Mouse (Mus musculus): ENCODE measurements around the gene Tlcd1. TPM values are rescaled to one million over a fixed set of nuclear protein-coding genes. Genes with fewer than 3 reads are reported as not detected.

Tlcd1 gene
- polyA plus RNA-seq, 1 experiment from 2014 or later = 10.1 TPM

DNA sequence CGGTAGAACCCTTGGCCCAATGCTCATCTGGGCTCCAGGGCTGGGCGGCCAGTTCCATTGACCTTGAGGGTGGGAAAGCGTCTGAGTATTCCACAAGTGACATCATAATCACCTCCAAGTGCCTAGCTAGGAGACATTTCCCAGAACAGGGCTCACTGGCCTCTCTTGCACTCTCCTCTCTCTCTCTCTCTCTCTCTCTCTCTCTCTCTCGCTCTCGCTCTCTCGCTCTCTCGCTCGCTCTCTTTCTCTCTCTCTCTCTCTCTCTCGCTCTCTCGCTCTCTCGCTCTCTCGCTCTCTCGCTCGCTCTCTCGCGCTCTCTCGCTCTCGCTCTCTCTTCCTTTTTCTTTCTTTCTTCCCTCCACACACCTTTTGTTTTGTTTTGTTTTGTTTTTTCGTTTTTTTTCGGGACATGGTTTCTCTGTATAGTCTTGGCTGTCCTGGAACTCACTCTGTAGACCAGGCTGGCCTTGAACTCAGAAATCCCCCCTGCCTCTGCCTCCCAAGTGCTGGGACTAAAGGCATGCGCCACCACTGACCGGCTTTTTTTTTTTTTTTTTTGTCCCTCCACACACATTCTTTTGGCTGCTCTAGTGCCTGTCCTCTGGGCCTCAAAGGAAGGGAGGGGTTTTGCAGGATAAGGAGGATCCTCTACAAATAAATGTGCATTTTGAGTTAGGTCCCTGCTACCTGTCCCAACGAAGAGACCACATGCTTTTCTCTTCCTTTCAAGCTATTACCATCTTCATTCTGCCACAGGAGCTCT is 18.8 kb downstream of the Tlcd1 start:
- no peak overlapping the region for H3K27ac ChIP-seq (ENCODE audit: low read length)
- no peaks in the 10 kb centered on the region for H3K9me3 ChIP-seq (replicated peaks; ENCODE audit: control insufficient read depth, low read length, poor library complexity, severe bottlenecking)
- ATAC-seq = no peak
- H3K27me3 ChIP-seq (ENCODE audit: control insufficient read depth, insufficient read depth, low read depth, low read length) = no peaks in the 10 kb centered on the region
- H3K4me1 ChIP-seq (ENCODE audit: control insufficient read depth, insufficient read depth, low read length) = 0 out of 2 replicates have a peak, but pooled peaks cover 4% of the 10 kb centered on the region
- H3K9ac ChIP-seq (ENCODE audit: low read depth, low read length) = no peak overlapping the region
- peak overlapping the region; percentile 30 for H3K4me3 ChIP-seq (ENCODE audit: low read depth, low read length)
- 56% methylated on average over 23 of the region's 23 CpGs for WGBS
- peaks cover 20% of the 10 kb centered on the region for H3K36me3 ChIP-seq (ENCODE audit: control insufficient read depth, insufficient read depth, low read length)
- peak overlapping the region; percentile 52 for H3K4me2 ChIP-seq (ENCODE audit: low read length)

DNA sequence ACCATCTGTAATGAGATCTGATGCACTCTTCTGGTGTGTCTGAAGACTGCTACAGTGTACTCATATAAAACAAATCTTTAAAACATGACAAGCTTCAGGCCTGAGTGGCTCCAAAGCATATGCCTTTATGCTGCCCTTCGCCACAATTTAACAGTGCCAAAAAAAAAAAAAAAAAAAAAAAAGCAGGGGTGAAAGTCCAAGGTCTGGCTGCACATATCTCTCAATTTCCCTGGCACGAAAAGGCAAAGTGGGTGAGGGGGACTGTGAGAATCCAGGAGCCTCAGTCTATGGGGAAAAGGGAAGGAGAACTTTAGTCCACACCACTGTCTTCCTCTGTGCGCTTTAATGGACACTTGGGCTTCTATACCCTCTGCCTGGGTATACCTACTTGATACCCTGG is 25.9 kb downstream of the Tlcd1 start:
- no peak overlapping the region for H3K9ac ChIP-seq (ENCODE audit: low read depth, low read length)
- H3K9me3 ChIP-seq (replicated peaks; ENCODE audit: control insufficient read depth, low read length, poor library complexity, severe bottlenecking) = no peaks in the 10 kb centered on the region
- no peak overlapping the region for H3K4me3 ChIP-seq (ENCODE audit: low read depth, low read length)
- H3K36me3 ChIP-seq (ENCODE audit: control insufficient read depth, insufficient read depth, low read length) = peaks cover 13% of the 10 kb centered on the region
- no peak overlapping the region for H3K4me2 ChIP-seq (ENCODE audit: low read length)
- H3K27me3 ChIP-seq (ENCODE audit: control insufficient read depth, insufficient read depth, low read depth, low read length) = no peaks in the 10 kb centered on the region
- no peak overlapping the region for H3K27ac ChIP-seq (ENCODE audit: low read length)
- 94% methylated on average over 3 of the region's 3 CpGs for WGBS
- no peaks in the 10 kb centered on the region for H3K4me1 ChIP-seq (ENCODE audit: control insufficient read depth, insufficient read depth, low read length)
- ATAC-seq = no peak

GRCm38 (mm10) chr11:78204287-78204686 is 27.8 kb downstream of the Tlcd1 start:
- Histone ChIP-seq H3K27me3 (ENCODE audit: control insufficient read depth, insufficient read depth, low read depth, low read length) (no peaks in the 10 kb centered on the region), H3K9ac (ENCODE audit: low read depth, low read length) (no peak overlapping the region), H3K4me3 (ENCODE audit: low read depth, low read length) (no peak overlapping the region), H3K4me2 (ENCODE audit: low read length) (no peak overlapping the region), H3K27ac (ENCODE audit: low read length) (no peak overlapping the region), H3K4me1 (ENCODE audit: control insufficient read depth, insufficient read depth, low read length) (no peaks in the 10 kb centered on the region), H3K36me3 (ENCODE audit: control insufficient read depth, insufficient read depth, low read length) (peaks cover 17% of the 10 kb centered on the region), H3K9me3 (replicated peaks; ENCODE audit: control insufficient read depth, low read length, poor library complexity, severe bottlenecking) (no peaks in the 10 kb centered on the region)
- WGBS = 72% methylated on average over 6 of the region's 6 CpGs
- no peak for ATAC-seq

DNA sequence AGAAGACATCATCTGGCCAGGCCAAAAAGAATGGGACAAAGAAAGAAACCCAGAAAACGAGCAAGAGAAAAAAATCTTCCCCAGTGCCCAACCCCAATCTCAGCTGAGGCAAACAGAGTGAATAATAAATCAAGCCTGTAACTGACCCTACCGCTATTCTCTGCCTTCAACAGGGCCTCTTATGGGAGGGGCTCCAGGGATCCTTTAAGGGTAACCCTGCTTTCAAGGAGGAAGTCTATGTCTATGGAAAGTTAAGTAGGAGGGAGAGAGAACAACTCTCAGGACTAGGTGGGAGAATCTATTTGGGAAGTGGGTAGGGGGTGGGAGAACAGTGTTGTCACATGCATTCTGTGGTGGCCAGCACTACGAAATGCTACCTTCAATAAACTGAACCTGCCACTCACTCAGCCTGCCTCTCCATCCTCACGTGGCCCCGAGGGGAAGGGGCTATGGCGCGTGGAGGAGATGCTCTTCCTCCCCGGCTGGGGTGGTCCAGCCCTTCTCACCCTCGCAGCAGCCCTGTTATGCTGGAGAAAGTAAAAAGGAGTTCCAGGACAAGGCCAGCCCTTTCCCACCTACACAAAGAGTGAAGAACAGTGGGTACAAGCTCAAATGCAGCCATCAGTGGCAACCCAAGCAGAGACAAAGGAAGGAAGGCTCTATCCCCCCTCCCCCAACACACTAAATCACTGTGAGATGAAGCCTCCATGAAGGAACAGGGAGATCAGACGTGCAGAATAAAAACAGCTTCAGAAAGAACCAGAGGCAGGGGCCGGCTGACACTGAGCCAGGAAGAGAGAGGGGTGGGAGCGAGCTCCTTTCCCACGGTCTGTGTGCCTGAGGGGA is 29.1 kb downstream of the Tlcd1 start:
- no peak for ATAC-seq
- H3K4me3 ChIP-seq (ENCODE audit: low read depth, low read length) = no peak overlapping the region
- H3K27me3 ChIP-seq (ENCODE audit: control insufficient read depth, insufficient read depth, low read depth, low read length) = no peaks in the 10 kb centered on the region
- H3K36me3 ChIP-seq (ENCODE audit: control insufficient read depth, insufficient read depth, low read length) = peaks cover 25% of the 10 kb centered on the region
- peak overlapping the region; percentile 59; the same call in 1 of the 2 replicates for H3K27ac ChIP-seq (ENCODE audit: low read length)
- H3K9ac ChIP-seq (ENCODE audit: low read depth, low read length) = no peak overlapping the region
- H3K4me2 ChIP-seq (ENCODE audit: low read length) = no peak overlapping the region
- H3K4me1 ChIP-seq (ENCODE audit: control insufficient read depth, insufficient read depth, low read length) = no peaks in the 10 kb centered on the region
- H3K9me3 ChIP-seq (replicated peaks; ENCODE audit: control insufficient read depth, low read length, poor library complexity, severe bottlenecking) = no peaks in the 10 kb centered on the region
- 73% methylated on average over 13 of the region's 13 CpGs for WGBS

DNA sequence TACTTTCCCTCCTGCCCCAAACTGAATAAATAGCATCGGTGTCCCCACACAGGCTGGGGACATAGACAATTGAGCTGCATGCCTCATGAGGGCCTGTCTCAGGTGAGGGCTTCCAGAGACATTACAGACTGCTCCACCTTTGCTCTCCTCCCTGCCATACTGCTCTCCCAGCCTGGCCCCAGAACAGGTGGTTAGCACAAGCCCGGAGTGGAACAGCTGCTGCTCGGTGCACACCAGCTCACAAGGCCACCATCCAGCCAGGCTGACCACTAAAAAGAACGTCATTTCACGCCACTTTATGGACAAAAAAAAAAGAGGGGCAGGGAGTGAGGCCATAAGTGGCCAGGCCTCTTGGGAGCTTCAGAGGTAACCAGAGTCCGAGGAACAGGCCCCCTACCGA is 30.7 kb downstream of the Tlcd1 start:
- no peak for ATAC-seq
- 92% methylated on average over 7 of the region's 7 CpGs for WGBS

DNA sequence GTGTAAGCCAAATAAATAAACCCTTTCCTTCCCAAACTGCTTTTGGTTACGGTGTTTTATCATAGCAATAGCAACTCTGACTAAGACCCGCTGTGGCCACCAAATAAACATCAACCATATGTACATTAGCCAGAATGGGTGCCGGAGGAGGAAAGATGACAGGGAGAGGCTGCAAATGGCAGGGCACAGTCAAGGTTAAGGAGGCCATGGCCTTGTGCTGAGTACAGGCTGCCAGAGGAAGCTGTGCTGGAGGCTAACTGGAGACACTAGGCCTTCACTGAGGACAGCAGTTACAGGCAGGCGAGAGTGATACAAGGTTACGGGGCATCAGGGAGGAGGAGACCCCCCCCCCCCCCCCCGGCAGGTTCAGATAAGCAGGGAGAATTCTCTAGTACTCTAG is 33.4 kb downstream of the Tlcd1 start:
- Histone ChIP-seq H3K4me3 (ENCODE audit: low read depth, low read length) (no peak overlapping the region), H3K4me2 (ENCODE audit: low read length) (no peak overlapping the region), H3K27me3 (ENCODE audit: control insufficient read depth, insufficient read depth, low read depth, low read length) (no peaks in the 10 kb centered on the region), H3K4me1 (ENCODE audit: control insufficient read depth, insufficient read depth, low read length) (no peaks in the 10 kb centered on the region), H3K9me3 (replicated peaks; ENCODE audit: control insufficient read depth, low read length, poor library complexity, severe bottlenecking) (no peaks in the 10 kb centered on the region), H3K27ac (ENCODE audit: low read length) (no peak overlapping the region), H3K36me3 (ENCODE audit: control insufficient read depth, insufficient read depth, low read length) (peaks cover 56% of the 10 kb centered on the region), H3K9ac (ENCODE audit: low read depth, low read length) (no peak overlapping the region)
- WGBS = 95% methylated on average over 6 of the region's 6 CpGs
- no peak for ATAC-seq

More for the DNA sequence above, 30.7 kb downstream of the Tlcd1 start:
- H3K4me3 ChIP-seq (ENCODE audit: low read depth, low read length) = no peak overlapping the region
- H3K4me1 ChIP-seq (ENCODE audit: control insufficient read depth, insufficient read depth, low read length) = no peaks in the 10 kb centered on the region
- no peak overlapping the region for H3K4me2 ChIP-seq (ENCODE audit: low read length)
- H3K36me3 ChIP-seq (ENCODE audit: control insufficient read depth, insufficient read depth, low read length) = peaks cover 38% of the 10 kb centered on the region
- no peaks in the 10 kb centered on the region for H3K9me3 ChIP-seq (replicated peaks; ENCODE audit: control insufficient read depth, low read length, poor library complexity, severe bottlenecking)
- no peak overlapping the region for H3K27ac ChIP-seq (ENCODE audit: low read length)
- no peak overlapping the region for H3K9ac ChIP-seq (ENCODE audit: low read depth, low read length)
- no peaks in the 10 kb centered on the region for H3K27me3 ChIP-seq (ENCODE audit: control insufficient read depth, insufficient read depth, low read depth, low read length)

GRCm38 (mm10) chr11:78210615-78211014 is 34.1 kb downstream of the Tlcd1 start:
- Histone ChIP-seq H3K9me3 (replicated peaks; ENCODE audit: control insufficient read depth, low read length, poor library complexity, severe bottlenecking) (no peaks in the 10 kb centered on the region), H3K4me3 (ENCODE audit: low read depth, low read length) (no peak overlapping the region), H3K9ac (ENCODE audit: low read depth, low read length) (no peak overlapping the region), H3K4me2 (ENCODE audit: low read length) (no peak overlapping the region), H3K4me1 (ENCODE audit: control insufficient read depth, insufficient read depth, low read length) (no peaks in the 10 kb centered on the region), H3K27me3 (ENCODE audit: control insufficient read depth, insufficient read depth, low read depth, low read length) (no peaks in the 10 kb centered on the region), H3K27ac (ENCODE audit: low read length) (no peak overlapping the region), H3K36me3 (ENCODE audit: control insufficient read depth, insufficient read depth, low read length) (peaks cover 59% of the 10 kb centered on the region)
- ATAC-seq = no peak
- whole genome bisulfite sequencing = 78% methylated on average over 7 of the region's 7 CpGs

- Histone ChIP-seq H3K4me1 (ENCODE audit: control insufficient read depth, insufficient read depth, low read length) (no peaks in the 10 kb centered on the region), H3K36me3 (ENCODE audit: control insufficient read depth, insufficient read depth, low read length) (peaks cover 55% of the 10 kb centered on the region), H3K27me3 (ENCODE audit: control insufficient read depth, insufficient read depth, low read depth, low read length) (no peaks in the 10 kb centered on the region), H3K9ac (ENCODE audit: low read depth, low read length) (no peak overlapping the region), H3K27ac (ENCODE audit: low read length) (no peak overlapping the region), H3K4me3 (ENCODE audit: low read depth, low read length) (no peak overlapping the region), H3K9me3 (replicated peaks; ENCODE audit: control insufficient read depth, low read length, poor library complexity, severe bottlenecking) (no peaks in the 10 kb centered on the region), H3K4me2 (ENCODE audit: low read length) (no peak overlapping the region)
- WGBS = 96% methylated on average over 5 of the region's 5 CpGs
- ATAC-seq = no peak
These were observed 35.0 kb downstream of the Tlcd1 start for GRCm38 (mm10) chr11:78211513-78211912.

All from midbrain, embryonic 16.5 days (tissue).